Comparison of ENCODE assay signal across 8 mouse cellular contexts in genomic region chr4:72200559-72201409, GRCm38 (mm10). TPM values are rescaled to one million over a fixed set of nuclear protein-coding genes. Genes with fewer than 3 reads are reported as not detected.
DNase-seq lines count a peak whose midpoint lies in the region; ATAC-seq lines count a peak whose summit lies in the region.

Gene Tle1 (minus strand): TSS chr4:72200919.

- H3K36me3 ChIP-seq in lung, embryonic 16.5 days (ENCODE audit: control insufficient read depth, insufficient read depth, low read length), result 0 out of 2 replicates have a peak, but pooled peaks cover 2% of the 10 kb centered on the region

- peak within 1 kb of the TSS; percentile 90 for H3K4me3 ChIP-seq in lung, embryonic 16.5 days (ENCODE audit: low read length)

- H3K4me1 ChIP-seq in lung, embryonic 16.5 days (replicated peaks; ENCODE audit: control insufficient read depth, insufficient read depth, low read length), result peaks cover 19% of the 10 kb centered on the region

- H3K9me3 ChIP-seq in lung, embryonic 16.5 days (ENCODE audit: control insufficient read depth, low read length), result no peaks in the 10 kb centered on the region

- peak within 1 kb of the TSS; percentile 85 for H3K4me2 ChIP-seq in lung, embryonic 16.5 days (ENCODE audit: low read depth, low read length)

- peak within 1 kb of the TSS; percentile 84 for H3K9ac ChIP-seq in lung, embryonic 16.5 days (ENCODE audit: low read length)

- no peaks in the 10 kb centered on the region; the same call in 1 of the 2 replicates for H3K27me3 ChIP-seq in lung, embryonic 16.5 days (ENCODE audit: control insufficient read depth, insufficient read depth, low read depth, low read length)

- under 1% methylated on average over 90 of the region's 107 CpGs for WGBS in lung, embryonic 16.5 days

- peak; percentile 81 to 82 for ATAC-seq in hematopoietic stem cell, adult 5-6 weeks (replicated peaks in 1 of 2; ENCODE audit: insufficient read depth in 1 of 2, low FRiP score in 2 of 2, low TSS enrichment in 1 of 2, low read depth in 1 of 2, poor library complexity in 2 of 2, severe bottlenecking in 2 of 2)
- peak; percentile 96 for ATAC-seq in lung, embryonic 16.5 days (ENCODE audit: low read depth)

- DNase-seq in MEL-GATA-1-ER (ENCODE audit: extremely low read depth, low read depth), result peak; percentile 85
- peak; percentile 99 for DNase-seq in cerebellum, adult 8-10 months
- DNase-seq in forelimb bud, embryonic 11.5 days (ENCODE audit: low read depth, low spot score), result peak; percentile 99
- peak; percentile 97 for DNase-seq in layer of hippocampus, adult 9-10 months (ENCODE audit: low spot score)
- DNase-seq in ovary, postnatal 10 days (ENCODE audit: low spot score), result peak; percentile 98
- DNase-seq in thymus, postnatal 10 days (ENCODE audit: low spot score in 2 of 2), result peak; percentile 95 to 96

- H3K27ac ChIP-seq in lung, embryonic 16.5 days (ENCODE audit: low read length), result peak within 1 kb of the TSS; percentile 95

RNA-seq across cellular contexts. Expression of gene Tle1, which starts in this region (rescaled TPM):
- total RNA-seq in hematopoietic stem cell, adult 5-6 weeks (2017), result 16.8 and 38.6 TPM in 2 replicates
- 15.4 and 15.7 TPM in 2 replicates for polyA plus RNA-seq in lung, embryonic 16.5 days (2015; fragmentation: Nextera tagmentation; extraction: Ambion mirVana)

Comparison
In these comparisons a context has a peak if more than half of its experiments do, and no peak if none do; other contexts are left out.
1. Peak in every context shown above with its lines: DNase-seq, ATAC-seq, H3K4me3 ChIP-seq and H3K27ac ChIP-seq.